Mouse (Mus musculus) embryonic facial prominence, embryonic 15.5 days (tissue): ENCODE results near the gene Manba. TPM values are rescaled to one million over a fixed set of nuclear protein-coding genes. Genes with fewer than 3 reads are reported as not detected.

Experiments
- ATAC-seq: fragments of 200-750 bp; cut with Nextera tagmentation; 2 replicates; pipeline ENCODE4 v1.8.0; 2017; ENCODE audit warnings: low read depth, moderate TSS enrichment; ENCODE audit not compliant: insufficient number of reproducible peaks, low FRiP score, low TSS enrichment
- H3K27ac ChIP-seq: fragments of 300-500 bp; sonication (generic); replicated peaks from 2 replicates; pipeline ENCODE4 v1.5.1; 2015; ENCODE audit warnings: mild to moderate bottlenecking, inconsistent platforms
- H3K27me3 ChIP-seq: fragments of 300-500 bp; sonication (generic); 2 replicates; pipeline ENCODE4 v1.6.1; 2015; ENCODE audit warnings: inconsistent platforms
- H3K36me3 ChIP-seq: fragments of 300-500 bp; sonication (generic); 2 replicates; pipeline ENCODE4 v1.6.1; 2015; ENCODE audit warnings: mild to moderate bottlenecking, inconsistent platforms
- H3K4me1 ChIP-seq: fragments of 300-500 bp; sonication (generic); 2 replicates; pipeline ENCODE4 v1.6.1; 2015; ENCODE audit warnings: inconsistent platforms
- H3K4me2 ChIP-seq: fragments of 300-500 bp; sonication (generic); replicated peaks from 2 replicates; pipeline ENCODE4 v1.6.1; 2015; ENCODE audit warnings: mild to moderate bottlenecking, inconsistent platforms
- H3K4me3 ChIP-seq: fragments of 300-500 bp; sonication (generic); replicated peaks from 2 replicates; pipeline ENCODE4 v1.5.1; 2015; ENCODE audit warnings: mild to moderate bottlenecking, inconsistent platforms
- H3K9ac ChIP-seq: fragments of 300-500 bp; sonication (generic); 2 replicates; pipeline ENCODE4 v1.6.1; 2015; ENCODE audit warnings: inconsistent platforms
- H3K9me3 ChIP-seq: fragments of 300-500 bp; sonication (generic); replicated peaks from 2 replicates; pipeline ENCODE4 v1.6.1; 2016; ENCODE audit warnings: inconsistent platforms
- WGBS: fragments of 180-500 bp; shearing (Covaris S2); methylation state at CpG from one replicate; pipeline ENCODE4 v1.1.7; 2015; 5-methylcytosine and 5-hydroxymethylcytosine counted together
- polyA plus RNA-seq: library from polyadenylated mRNA; unstranded; fragments of >200 nt; fragmentation: Nextera tagmentation; extraction: Ambion mirVana; gene quantifications from 2 replicates; pipeline ENCODE4 v1.2.1, GENCODE M21; 2015

The Manba gene
- polyA plus RNA-seq, 1 experiment from 2014 or later: 7.2 TPM

DNA sequence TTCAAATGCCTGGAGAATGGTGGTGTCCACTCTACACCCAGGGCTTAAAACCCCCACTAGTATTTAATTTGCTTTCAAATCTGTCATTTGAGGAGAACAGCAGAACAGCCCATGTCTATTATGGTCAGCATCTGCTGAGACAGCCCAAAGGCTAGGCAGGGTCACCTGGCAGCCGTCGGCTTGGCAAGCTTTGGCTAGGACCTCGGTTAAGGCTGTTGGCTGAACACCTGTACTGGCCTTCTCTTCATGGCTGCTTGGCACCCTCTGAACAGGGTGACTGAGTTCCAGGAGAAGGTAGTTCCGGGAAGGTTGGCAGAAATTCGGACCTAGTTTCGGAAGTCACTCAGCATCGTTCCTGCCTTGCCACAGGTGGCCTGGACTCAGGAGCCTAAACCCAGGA lies 96.8 kb downstream of the Manba start:
- 0 out of 2 replicates have a peak overlapping the region, but pooled peaks have one; percentile 22 for H3K27ac ChIP-seq
- WGBS: 84% methylated on average over 7 of the region's 7 CpGs
- ATAC-seq: no peak

DNA sequence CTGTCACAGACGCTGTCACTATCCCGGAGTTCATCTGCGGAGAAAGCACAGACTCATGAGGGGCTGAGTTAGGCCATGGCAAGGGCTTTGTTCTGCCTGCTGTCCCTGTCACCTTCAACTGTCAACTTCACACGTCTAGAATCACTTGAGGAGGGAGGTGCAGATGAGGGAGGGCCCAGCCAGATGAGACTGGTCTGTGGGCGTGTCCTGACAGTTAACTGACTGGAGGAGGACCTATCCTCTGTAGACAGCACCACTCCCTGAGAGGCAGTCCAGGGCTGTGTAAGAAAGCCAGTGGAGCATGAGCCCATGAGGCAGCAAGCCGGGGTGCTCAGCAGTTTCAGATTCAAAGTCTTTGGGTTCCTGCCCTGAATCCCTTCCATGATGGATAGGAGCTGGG lies 100.1 kb downstream of the Manba start:
- ATAC-seq: no peak
- no peak overlapping the region for H3K9ac ChIP-seq
- no peak overlapping the region for H3K27ac ChIP-seq
- WGBS: 68% methylated on average over 6 of the region's 6 CpGs
- H3K27me3 ChIP-seq: no peaks in the 10 kb centered on the region
- H3K4me2 ChIP-seq: no peak overlapping the region
- H3K4me3 ChIP-seq: no peak overlapping the region
- peaks cover 13% of the 10 kb centered on the region for H3K4me1 ChIP-seq
- peaks cover 59% of the 10 kb centered on the region for H3K36me3 ChIP-seq
- no peaks in the 10 kb centered on the region for H3K9me3 ChIP-seq

More for the DNA sequence above, 96.8 kb downstream of the Manba start:
- Histone ChIP-seq H3K36me3 (peaks cover 33% of the 10 kb centered on the region), H3K27me3 (no peaks in the 10 kb centered on the region), H3K4me2 (no peak overlapping the region), H3K4me3 (no peak overlapping the region), H3K9ac (no peak overlapping the region), H3K4me1 (peaks cover 21% of the 10 kb centered on the region), H3K9me3 (no peaks in the 10 kb centered on the region)

DNA sequence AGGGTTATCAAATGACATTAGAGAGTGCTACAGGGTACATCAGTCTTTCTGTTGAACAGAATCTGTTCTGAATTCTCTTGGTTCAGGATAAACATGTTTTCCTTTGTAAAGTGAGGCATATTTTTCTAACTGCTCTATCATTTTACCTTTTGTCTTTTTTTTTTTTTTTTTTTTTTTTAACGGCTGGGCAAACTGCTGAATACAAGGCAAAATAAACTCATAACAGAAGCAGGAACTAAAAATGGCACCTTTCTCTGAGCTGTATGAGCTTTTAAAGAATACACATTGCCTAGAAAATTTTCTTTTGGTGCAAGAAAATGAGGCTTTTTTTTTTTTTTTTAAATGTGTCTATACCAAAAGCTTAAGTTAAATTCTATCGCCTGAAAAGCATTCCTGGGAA lies 100.6 kb downstream of the Manba start:
- no peaks in the 10 kb centered on the region for H3K9me3 ChIP-seq
- H3K9ac ChIP-seq: no peak overlapping the region
- ATAC-seq: no peak
- no peak overlapping the region for H3K4me2 ChIP-seq
- peaks cover 11% of the 10 kb centered on the region; the same call in 1 of the 2 replicates for H3K4me1 ChIP-seq
- no peak overlapping the region for H3K27ac ChIP-seq
- H3K4me3 ChIP-seq: no peak overlapping the region
- 85% methylated on average over 2 of the region's 2 CpGs for WGBS
- H3K36me3 ChIP-seq: peaks cover 59% of the 10 kb centered on the region
- H3K27me3 ChIP-seq: no peaks in the 10 kb centered on the region

DNA sequence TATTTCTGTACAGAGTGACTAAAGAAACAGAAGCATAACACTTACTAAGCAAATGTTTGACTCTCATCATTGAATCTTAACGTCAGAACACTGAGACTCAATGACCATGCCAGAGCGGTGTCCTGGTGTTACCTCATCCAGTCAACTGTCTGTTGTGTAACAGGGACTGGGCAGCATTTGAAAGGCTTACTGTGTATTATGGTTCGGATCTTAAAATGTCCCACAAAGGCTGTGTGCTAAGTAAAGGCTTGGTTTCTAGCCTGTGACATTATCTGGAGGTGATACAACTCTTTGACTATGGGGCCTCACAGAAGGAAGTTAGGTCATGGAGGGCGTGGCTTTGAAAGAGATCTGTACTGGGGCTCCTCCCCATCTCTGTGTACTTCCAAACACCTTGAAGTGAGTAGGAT lies 101.1 kb downstream of the Manba start:
- no peaks in the 10 kb centered on the region for H3K27me3 ChIP-seq
- H3K9ac ChIP-seq: no peak overlapping the region
- H3K36me3 ChIP-seq: peaks cover 59% of the 10 kb centered on the region
- H3K4me3 ChIP-seq: no peak overlapping the region
- no peak for ATAC-seq
- H3K27ac ChIP-seq: no peak overlapping the region
- WGBS: 88% methylated on average over 4 of the region's 4 CpGs
- peaks cover 8% of the 10 kb centered on the region; the same call in 1 of the 2 replicates for H3K4me1 ChIP-seq
- H3K9me3 ChIP-seq: no peaks in the 10 kb centered on the region
- H3K4me2 ChIP-seq: no peak overlapping the region

DNA sequence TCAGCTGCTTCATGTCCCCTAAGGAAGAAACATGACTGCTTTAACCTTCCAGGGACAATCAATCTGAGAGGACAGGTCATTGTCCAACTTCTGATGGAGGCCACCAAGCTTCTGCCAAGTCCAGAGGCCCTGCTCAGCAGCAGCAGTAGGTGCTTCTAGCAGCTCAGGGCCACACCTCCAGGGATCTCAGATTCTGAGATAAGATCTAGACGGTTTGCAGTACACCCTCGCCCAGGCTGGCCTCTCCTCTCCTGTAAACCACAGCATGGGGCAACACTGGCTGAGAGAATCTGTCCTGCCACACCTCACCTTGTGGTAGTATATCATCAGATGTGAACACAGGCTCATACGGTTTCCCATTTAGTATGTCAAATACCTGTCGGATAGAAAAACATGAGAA lies 105.1 kb downstream of the Manba start:
- Histone ChIP-seq H3K4me3 (no peak overlapping the region), H3K36me3 (peaks cover 70% of the 10 kb centered on the region), H3K4me1 (no peaks in the 10 kb centered on the region), H3K27ac (no peak overlapping the region), H3K9ac (no peak overlapping the region), H3K9me3 (no peaks in the 10 kb centered on the region), H3K4me2 (no peak overlapping the region), H3K27me3 (no peaks in the 10 kb centered on the region)
- ATAC-seq: no peak
- WGBS: 68% methylated on average over 4 of the region's 4 CpGs

DNA sequence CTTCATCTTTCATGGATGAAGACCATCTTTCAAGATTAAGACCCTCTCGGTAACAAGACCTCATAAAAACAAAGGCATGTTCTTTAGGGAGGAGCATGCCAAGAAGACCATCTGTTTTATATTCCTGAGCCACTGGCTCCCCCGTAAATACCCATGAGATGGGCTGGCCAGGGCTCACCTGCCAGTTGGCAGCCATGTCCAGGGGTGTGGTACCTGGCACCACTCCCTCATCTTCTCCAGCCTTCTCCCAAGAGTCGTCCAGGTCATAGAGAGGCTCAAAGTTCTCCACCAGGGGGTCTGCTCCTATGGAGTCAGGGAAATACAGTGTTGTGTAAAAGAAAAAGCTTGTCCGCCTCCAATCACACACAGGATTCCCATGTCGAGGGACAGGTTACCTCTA lies 106.0 kb downstream of the Manba start:
- Histone ChIP-seq H3K4me1 (no peaks in the 10 kb centered on the region), H3K36me3 (peaks cover 68% of the 10 kb centered on the region), H3K4me3 (no peak overlapping the region), H3K9me3 (no peaks in the 10 kb centered on the region), H3K27ac (no peak overlapping the region), H3K27me3 (no peaks in the 10 kb centered on the region), H3K9ac (no peak overlapping the region), H3K4me2 (no peak overlapping the region)
- no peak; the same call in 1 of the 2 replicates for ATAC-seq
- 58% methylated on average over 5 of the region's 5 CpGs for WGBS

DNA sequence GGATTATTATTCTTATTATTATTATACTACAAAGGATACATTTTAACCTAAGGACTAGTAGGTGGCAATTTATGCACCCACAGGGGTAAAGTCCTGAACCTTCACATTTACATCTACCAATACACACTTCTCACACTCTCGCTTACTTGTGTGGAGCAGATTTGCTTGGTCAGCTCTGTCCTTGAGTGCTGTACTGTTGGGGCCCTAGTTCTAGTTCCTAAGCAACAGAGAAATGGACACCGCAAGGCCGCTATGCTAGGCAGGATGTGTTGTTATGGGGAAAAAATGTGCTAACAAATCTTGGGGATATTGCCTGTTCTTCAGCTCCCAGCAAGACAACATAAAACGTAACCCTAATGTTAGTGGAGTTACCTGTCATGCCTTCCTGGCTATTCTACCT lies 106.6 kb downstream of the Manba start:
- Histone ChIP-seq H3K4me2 (no peak overlapping the region), H3K27ac (no peak overlapping the region), H3K9ac (no peak overlapping the region), H3K9me3 (no peaks in the 10 kb centered on the region), H3K36me3 (peaks cover 68% of the 10 kb centered on the region), H3K4me3 (no peak overlapping the region), H3K27me3 (no peaks in the 10 kb centered on the region), H3K4me1 (no peaks in the 10 kb centered on the region)
- no peak for ATAC-seq
- WGBS: 89% methylated on average over 4 of the region's 4 CpGs

DNA sequence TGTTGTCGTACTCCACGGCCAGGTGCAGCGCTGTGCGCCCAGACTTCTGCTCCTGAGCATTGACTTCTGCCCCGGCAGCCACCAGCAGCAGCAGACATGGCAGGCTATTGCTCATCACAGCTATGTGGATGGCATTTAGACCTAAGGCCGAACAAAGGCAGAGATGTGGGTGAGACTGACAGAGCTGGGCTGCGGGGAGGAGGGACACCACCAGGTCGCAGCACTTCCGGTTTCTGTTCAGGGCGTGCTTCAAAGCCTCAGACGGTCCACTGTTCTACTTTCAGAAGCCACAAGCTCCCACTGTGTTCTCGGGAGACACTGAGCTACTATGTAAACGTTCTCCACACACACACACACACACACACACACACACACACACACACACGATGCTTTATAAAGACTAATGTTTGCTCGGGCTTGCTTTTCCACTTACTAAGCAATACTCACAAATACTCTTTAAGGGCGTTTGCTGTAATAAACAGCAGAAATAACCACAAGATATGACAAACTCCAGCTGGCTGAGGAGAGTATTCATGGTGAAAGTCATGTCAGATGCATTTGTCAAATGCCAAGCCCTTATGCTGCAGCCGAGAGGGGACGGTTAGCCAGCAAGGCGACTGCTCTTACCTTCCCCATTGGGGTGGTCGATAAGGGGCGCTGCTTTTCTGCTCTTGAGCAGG lies 109.0 kb downstream of the Manba start:
- Histone ChIP-seq H3K4me2 (no peak overlapping the region), H3K27me3 (no peaks in the 10 kb centered on the region), H3K4me1 (no peaks in the 10 kb centered on the region), H3K9ac (no peak overlapping the region), H3K27ac (no peak overlapping the region), H3K9me3 (no peaks in the 10 kb centered on the region), H3K36me3 (peaks cover 54% of the 10 kb centered on the region), H3K4me3 (no peak overlapping the region)
- WGBS: 67% methylated on average over 21 of the region's 21 CpGs
- no peak for ATAC-seq

DNA sequence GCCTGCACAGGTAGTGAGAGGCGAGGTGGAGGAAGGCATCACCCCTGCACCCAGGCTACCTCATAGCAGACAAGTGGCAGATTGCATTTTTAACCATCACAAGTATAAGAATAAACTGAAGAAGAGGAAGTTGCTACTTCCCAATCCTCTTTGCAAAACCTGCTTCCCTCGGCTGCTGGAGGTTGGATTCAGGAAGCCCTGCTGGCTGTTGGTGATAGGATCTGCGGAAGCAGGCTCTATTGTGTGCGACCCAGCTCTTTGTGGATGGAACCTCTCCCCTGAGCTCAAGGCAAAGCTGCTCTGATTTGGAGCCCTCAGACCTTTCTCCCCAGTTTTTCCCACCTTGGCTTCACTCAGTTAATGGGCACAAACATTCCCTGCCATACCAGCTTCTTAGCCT lies 111.6 kb downstream of the Manba start:
- no peak overlapping the region for H3K4me2 ChIP-seq
- H3K27me3 ChIP-seq: no peaks in the 10 kb centered on the region
- WGBS: 65% methylated on average over 4 of the region's 4 CpGs
- H3K9me3 ChIP-seq: no peaks in the 10 kb centered on the region
- peak overlapping the region; percentile 36; the same call in 1 of the 2 replicates for H3K27ac ChIP-seq
- no peak for ATAC-seq
- H3K4me3 ChIP-seq: no peak overlapping the region
- H3K9ac ChIP-seq: no peak overlapping the region
- peaks cover 63% of the 10 kb centered on the region for H3K36me3 ChIP-seq
- H3K4me1 ChIP-seq: no peaks in the 10 kb centered on the region

DNA sequence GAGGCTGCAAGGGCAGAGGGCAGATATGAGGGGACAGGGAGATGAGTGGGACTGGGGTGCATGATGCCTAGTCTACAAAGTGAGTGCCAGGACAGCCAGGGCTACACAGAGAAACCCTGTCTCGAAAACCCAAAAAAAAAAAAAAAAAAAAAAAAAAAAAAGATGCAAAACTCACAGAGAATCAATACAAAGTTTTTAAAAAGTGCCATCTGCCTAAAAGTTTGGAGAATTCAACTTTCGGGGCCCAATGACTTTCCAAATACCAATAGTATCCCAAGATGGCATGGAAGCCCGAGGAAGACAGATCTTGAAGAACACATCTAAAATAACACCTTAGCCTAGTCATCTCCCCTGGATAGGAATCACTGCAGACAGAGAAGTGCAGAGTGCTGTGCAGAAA lies 112.9 kb downstream of the Manba start:
- no peak overlapping the region for H3K4me2 ChIP-seq
- H3K36me3 ChIP-seq: peaks cover 64% of the 10 kb centered on the region
- H3K4me1 ChIP-seq: no peaks in the 10 kb centered on the region
- no peak overlapping the region for H3K27ac ChIP-seq
- H3K9me3 ChIP-seq: no peaks in the 10 kb centered on the region
- ATAC-seq: no peak
- H3K9ac ChIP-seq: no peak overlapping the region
- no peaks in the 10 kb centered on the region for H3K27me3 ChIP-seq
- WGBS: 87% methylated on average over 3 of the region's 3 CpGs
- H3K4me3 ChIP-seq: no peak overlapping the region

DNA sequence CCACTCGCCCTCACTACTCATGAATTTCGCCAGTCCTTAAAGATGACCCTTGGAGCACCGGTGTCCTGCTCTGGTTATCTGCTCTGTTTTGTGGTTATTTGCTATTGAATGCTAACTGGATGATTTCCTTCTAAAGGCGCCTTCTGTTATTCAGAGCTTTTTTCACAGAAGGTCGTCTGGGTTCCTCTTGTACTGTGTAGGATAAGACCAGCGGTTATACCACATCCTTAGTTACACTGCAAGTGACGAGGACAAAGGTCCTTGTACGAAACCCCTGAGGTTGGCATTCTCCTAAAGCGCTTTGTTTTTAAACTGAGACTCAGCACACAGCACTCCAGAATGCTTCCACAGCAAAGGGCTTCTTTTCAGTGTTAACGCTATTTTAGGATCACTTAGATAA lies 117.3 kb downstream of the Manba start:
- Histone ChIP-seq H3K9me3 (no peaks in the 10 kb centered on the region), H3K9ac (no peak overlapping the region), H3K4me3 (no peak overlapping the region), H3K27ac (no peak overlapping the region), H3K4me1 (no peaks in the 10 kb centered on the region), H3K36me3 (peaks cover 55% of the 10 kb centered on the region), H3K4me2 (no peak overlapping the region), H3K27me3 (no peaks in the 10 kb centered on the region)
- 85% methylated on average over 10 of the region's 10 CpGs for WGBS
- no peak for ATAC-seq
